ENCODE assay signal across 8 mouse cellular contexts in genomic region chr11:58235152-58235551, GRCm38 (mm10). TPM values are rescaled to one million over a fixed set of nuclear protein-coding genes. Genes with fewer than 3 reads are reported as not detected.
DNase-seq lines count a peak whose midpoint lies in the region; ATAC-seq lines count a peak whose summit lies in the region.

No protein-coding gene starts in this region.

- no peaks in the 10 kb centered on the region for H3K9me3 ChIP-seq in midbrain, embryonic 14.5 days (ENCODE audit: control insufficient read depth, low read length)
- H3K9me3 ChIP-seq in midbrain, embryonic 15.5 days: no peaks in the 10 kb centered on the region

- H3K4me3 ChIP-seq in midbrain, embryonic 14.5 days (replicated peaks; ENCODE audit: low read depth, low read length): no peak overlapping the region
- no peak overlapping the region for H3K4me3 ChIP-seq in midbrain, embryonic 15.5 days

- H3K4me2 ChIP-seq in midbrain, embryonic 14.5 days (ENCODE audit: low read length): no peak overlapping the region
- no peak overlapping the region for H3K4me2 ChIP-seq in midbrain, embryonic 15.5 days

- no peak overlapping the region for H3K27ac ChIP-seq in midbrain, embryonic 14.5 days (replicated peaks; ENCODE audit: low read depth, low read length)
- no peak overlapping the region for H3K27ac ChIP-seq in midbrain, embryonic 15.5 days

- peak; percentile 43 for DNase-seq in adrenal gland, postnatal 14 days
- no peak for DNase-seq in adrenal gland, postnatal 10 days
- peak; percentile 38 for DNase-seq in midbrain, embryonic 14.5 days
- DNase-seq in cerebellum, adult 9-11 months: no peak
- no peak for DNase-seq in gastrocnemius, postnatal 4 days (ENCODE audit: low spot score in 2 of 2)

- H3K9ac ChIP-seq in midbrain, embryonic 14.5 days (replicated peaks; ENCODE audit: low read length): no peak overlapping the region
- no peak overlapping the region for H3K9ac ChIP-seq in midbrain, embryonic 15.5 days

- ATAC-seq in midbrain, embryonic 14.5 days (ENCODE audit: low FRiP score, low TSS enrichment): no peak
- ATAC-seq in midbrain, embryonic 15.5 days (replicated peaks): no peak
- peak; percentile 72 for ATAC-seq in erythroid progenitor cell, adult 5-6 weeks (replicated peaks; ENCODE audit: low FRiP score, poor library complexity, severe bottlenecking)
- peak; percentile 86 for ATAC-seq in megakaryocyte, adult 5-6 weeks (ENCODE audit: poor library complexity, severe bottlenecking)

- WGBS in midbrain, embryonic 14.5 days: 17% methylated on average over 6 of the region's 6 CpGs
- WGBS in midbrain, embryonic 15.5 days: 12% methylated on average over 6 of the region's 6 CpGs

- H3K36me3 ChIP-seq in midbrain, embryonic 14.5 days (ENCODE audit: control insufficient read depth, insufficient read depth, low read length): no peaks in the 10 kb centered on the region
- no peaks in the 10 kb centered on the region for H3K36me3 ChIP-seq in midbrain, embryonic 15.5 days (replicated peaks)

- 0 out of 2 replicates have a peak, but pooled peaks cover 4% of the 10 kb centered on the region for H3K4me1 ChIP-seq in midbrain, embryonic 14.5 days (ENCODE audit: control insufficient read depth, insufficient read depth, low read length)
- peaks cover 6% of the 10 kb centered on the region; the same call in 1 of the 2 replicates for H3K4me1 ChIP-seq in midbrain, embryonic 15.5 days

- no peaks in the 10 kb centered on the region for H3K27me3 ChIP-seq in midbrain, embryonic 14.5 days (ENCODE audit: control insufficient read depth, insufficient read depth, low read length)
- no peaks in the 10 kb centered on the region for H3K27me3 ChIP-seq in midbrain, embryonic 15.5 days (replicated peaks)

RNA-seq across cellular contexts. Expression of gene Irgm2, which starts 35.7 kb away (rescaled TPM):
- 7.1 and 9.2 TPM in 2 replicates for total RNA-seq in adrenal gland, postnatal 14 days (2021)
- total RNA-seq in adrenal gland, postnatal 10 days (2021): 1 to 10 TPM; 8.8 to 9.8 TPM
- polyA plus RNA-seq in midbrain, embryonic 14.5 days (2014; fragmentation: Nextera tagmentation; extraction: Ambion mirVana): 0.43 and 1.3 TPM in 2 replicates
- polyA plus RNA-seq in midbrain, embryonic 15.5 days (2015; fragmentation: Nextera tagmentation; extraction: Ambion mirVana): 1.2 and 2.0 TPM in 2 replicates
- total RNA-seq in erythroid progenitor cell, adult 5-6 weeks (2015; ENCODE audit: low replicate concordance): 6.5 and 12.6 TPM in 2 replicates
- total RNA-seq in erythroid progenitor cell, adult 5-6 weeks (2017; ENCODE audit: low replicate concordance): 5.9 and 6.8 TPM in 2 replicates
- 19.7 and 23.3 TPM in 2 replicates for total RNA-seq in megakaryocyte, adult 5-6 weeks (2015)
- 18.2 and 18.7 TPM in 2 replicates for total RNA-seq in megakaryocyte, adult 5-6 weeks (2017)
- total RNA-seq in gastrocnemius, postnatal 4 days (2021): 10 to 100 TPM; 13.0 to 13.1 TPM

RNA-seq across cellular contexts. Expression of gene Igtp, which starts 35.8 kb away (rescaled TPM):
- 8.5 and 8.9 TPM in 2 replicates for total RNA-seq in adrenal gland, postnatal 14 days (2021)
- 1 to 10 TPM; 7.7 to 8.4 TPM for total RNA-seq in adrenal gland, postnatal 10 days (2021)
- polyA plus RNA-seq in midbrain, embryonic 14.5 days (2014; fragmentation: Nextera tagmentation; extraction: Ambion mirVana): 0.46 and 3.2 TPM in 2 replicates
- 1.3 and 1.9 TPM in 2 replicates for polyA plus RNA-seq in midbrain, embryonic 15.5 days (2015; fragmentation: Nextera tagmentation; extraction: Ambion mirVana)
- total RNA-seq in erythroid progenitor cell, adult 5-6 weeks (2015; ENCODE audit: low replicate concordance): 16.8 and 27.4 TPM in 2 replicates
- total RNA-seq in erythroid progenitor cell, adult 5-6 weeks (2017; ENCODE audit: low replicate concordance): 17.1 and 20.9 TPM in 2 replicates
- total RNA-seq in megakaryocyte, adult 5-6 weeks (2015): 21.0 and 23.8 TPM in 2 replicates
- total RNA-seq in megakaryocyte, adult 5-6 weeks (2017): 14.0 and 16.0 TPM in 2 replicates
- 10 to 100 TPM; 15.6 to 17.9 TPM for total RNA-seq in gastrocnemius, postnatal 4 days (2021)

RNA-seq across cellular contexts. Expression of gene 4930438A08Rik, which starts 39.4 kb away (rescaled TPM):
- total RNA-seq in adrenal gland, postnatal 14 days (2021): not detected in 2 replicates
- under 1 TPM; 0.21 to 0.36 TPM for total RNA-seq in adrenal gland, postnatal 10 days (2021)
- polyA plus RNA-seq in midbrain, embryonic 14.5 days (2014; fragmentation: Nextera tagmentation; extraction: Ambion mirVana): not detected in 2 replicates
- polyA plus RNA-seq in midbrain, embryonic 15.5 days (2015; fragmentation: Nextera tagmentation; extraction: Ambion mirVana): not detected in 2 replicates
- total RNA-seq in erythroid progenitor cell, adult 5-6 weeks (2015; ENCODE audit: low replicate concordance): 4.3 and 10.9 TPM in 2 replicates
- total RNA-seq in erythroid progenitor cell, adult 5-6 weeks (2017; ENCODE audit: low replicate concordance): 2.7 and 9.5 TPM in 2 replicates
- 12.5 and 18.7 TPM in 2 replicates for total RNA-seq in megakaryocyte, adult 5-6 weeks (2015)
- total RNA-seq in megakaryocyte, adult 5-6 weeks (2017): 23.6 and 30.1 TPM in 2 replicates
- total RNA-seq in gastrocnemius, postnatal 4 days (2021): not detected

Comparison
In these comparisons a context has a peak if more than half of its experiments do, and no peak if none do; other contexts are left out.
1. DNase-seq: peak in adrenal gland, postnatal 14 days (single experiment) and midbrain, embryonic 14.5 days (single experiment); none in adrenal gland, postnatal 10 days (single experiment), cerebellum, adult 9-11 months (single experiment) and gastrocnemius, postnatal 4 days (0 of 2).
2. ATAC-seq: peak in erythroid progenitor cell, adult 5-6 weeks (single experiment) and megakaryocyte, adult 5-6 weeks (single experiment); none in midbrain, embryonic 14.5 days (single experiment) and midbrain, embryonic 15.5 days (single experiment).